Mouse (Mus musculus) right cerebral cortex, postnatal 4 days (tissue): ENCODE data around the gene Rab40c.
"Not testable (repeated sequence)": the region's sequence is repeated elsewhere in the genome, so short reads cannot be mapped to it uniquely, and the experiment has no call there.

Experiments used
- DNase-seq: peaks from one replicate; pipeline ENCODE4 v3.0.0-alpha.2; 2022

Gene Rab40c

DNA sequence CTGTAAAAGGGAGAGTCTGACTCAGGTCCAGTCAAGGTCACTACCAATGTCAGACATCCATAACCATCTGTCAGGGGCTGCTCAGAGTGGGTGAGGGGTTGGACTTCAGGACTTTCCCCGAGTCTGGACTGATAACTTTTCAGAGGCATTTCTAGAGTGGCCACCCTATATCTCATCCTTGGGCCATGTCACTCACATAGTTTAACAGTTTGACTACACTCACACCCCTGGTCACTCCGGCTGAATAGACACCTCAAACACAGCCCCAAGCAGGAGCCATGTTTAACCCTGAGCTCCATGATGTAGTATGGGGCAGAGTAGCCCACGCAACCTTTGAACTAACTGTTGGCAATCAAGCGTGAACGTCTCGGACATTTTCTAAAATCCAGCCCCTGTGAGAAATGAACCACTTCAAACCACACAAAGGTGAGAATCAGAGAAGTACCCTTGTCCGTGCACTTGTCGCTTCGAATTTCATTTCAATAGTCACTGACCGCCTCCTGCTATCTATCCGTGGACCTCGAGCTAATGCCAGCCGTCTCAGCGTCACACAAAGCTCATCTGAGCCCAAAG, 45.3 kb downstream of the Rab40c start:
- DNase-seq = no peak

DNA sequence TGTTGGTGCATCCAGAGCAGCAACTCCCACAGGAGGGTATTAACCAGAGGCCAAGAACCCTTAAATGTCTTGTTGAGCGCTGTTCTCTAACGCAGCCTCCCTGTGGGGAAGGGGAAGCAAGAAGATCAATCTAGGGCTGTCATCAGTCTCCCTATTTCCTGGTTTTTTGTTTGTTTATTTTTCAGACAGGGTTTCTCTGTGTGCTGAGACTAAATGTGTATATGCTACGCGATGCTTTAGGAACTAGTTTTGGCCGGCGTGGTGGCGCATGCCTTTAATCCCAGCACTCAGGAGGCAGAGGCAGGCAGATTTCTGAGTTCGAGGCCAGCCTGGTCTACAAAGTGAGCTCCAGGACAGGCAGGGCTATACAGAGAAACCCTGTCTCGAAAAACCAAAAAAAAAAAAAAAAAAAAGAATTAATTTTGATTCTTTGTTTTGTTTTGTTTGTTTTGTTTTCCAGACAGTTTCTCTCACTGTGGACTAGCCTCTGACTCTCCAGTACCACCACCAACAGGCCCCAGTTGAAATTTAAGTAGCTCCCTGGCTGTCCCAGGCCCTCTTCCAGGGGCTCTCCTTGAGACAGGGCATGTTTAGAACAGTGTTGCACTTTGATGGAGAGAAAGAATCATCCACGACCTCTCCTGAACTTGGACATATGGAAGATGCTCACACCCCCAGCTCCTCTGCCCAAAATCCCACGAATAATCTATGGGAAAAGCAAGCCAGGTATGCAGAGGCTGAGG, 46.0 kb downstream of the Rab40c start:
- DNase-seq = no peak

DNA sequence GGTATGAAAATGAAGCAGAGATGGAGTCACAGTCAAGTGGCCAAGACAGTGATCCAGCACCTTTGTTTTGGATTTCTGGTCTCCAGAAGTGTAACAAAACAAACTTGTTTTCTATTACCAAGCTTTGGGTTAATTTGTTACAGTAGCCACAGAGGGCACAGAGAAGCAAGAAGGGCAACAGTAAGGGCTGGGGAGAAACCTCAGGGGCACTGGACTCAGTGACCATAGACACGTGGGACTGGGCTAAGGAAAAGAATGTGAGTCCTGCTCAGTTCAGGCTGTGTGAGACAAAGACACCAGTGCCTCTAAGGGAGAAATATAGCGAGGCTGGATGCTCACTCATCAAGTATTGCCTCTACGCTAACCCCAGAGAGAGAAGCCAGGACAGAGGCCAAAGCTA, 46.9 kb downstream of the Rab40c start:
- no peak for DNase-seq

DNA sequence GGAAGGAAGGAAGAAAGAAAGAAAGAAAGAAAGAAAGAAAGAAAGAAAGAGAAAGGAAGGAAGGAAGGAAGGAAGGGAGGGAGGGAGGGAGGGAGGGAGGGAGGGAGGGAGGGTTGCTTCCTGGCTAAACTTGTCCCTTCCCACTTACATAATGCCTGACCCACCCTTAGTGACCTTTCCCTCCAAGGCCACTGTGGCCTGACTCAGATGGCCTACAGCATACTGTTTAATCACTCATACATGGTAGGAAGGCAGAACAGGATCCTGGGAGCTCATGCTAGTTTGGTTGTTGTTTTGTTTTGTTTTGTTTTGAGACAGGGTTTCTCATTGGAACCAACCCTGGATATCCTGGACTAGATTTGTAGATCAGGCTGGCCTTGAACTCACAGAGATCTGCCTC, 48.0 kb downstream of the Rab40c start:
- not testable (repeated sequence) for DNase-seq

DNA sequence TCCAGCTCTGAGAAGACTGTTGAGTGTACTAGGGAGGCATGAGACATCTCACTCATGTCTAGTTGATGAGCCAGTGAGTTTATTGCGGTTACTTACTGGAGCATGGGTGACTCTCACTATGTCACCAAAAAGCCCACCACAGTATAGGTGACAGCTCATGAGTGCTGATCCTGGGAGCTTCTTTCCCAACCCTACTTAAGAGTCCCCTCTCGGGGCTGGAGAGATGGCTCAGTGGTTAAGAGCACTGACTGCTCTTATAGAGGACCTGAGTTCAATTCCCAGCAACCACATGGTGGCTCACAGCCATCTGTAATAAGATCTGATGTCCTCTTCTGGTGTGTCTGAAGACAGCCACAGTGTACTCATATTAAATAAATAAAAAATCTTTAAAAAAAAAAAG, 49.6 kb downstream of the Rab40c start:
- no peak for DNase-seq

DNA sequence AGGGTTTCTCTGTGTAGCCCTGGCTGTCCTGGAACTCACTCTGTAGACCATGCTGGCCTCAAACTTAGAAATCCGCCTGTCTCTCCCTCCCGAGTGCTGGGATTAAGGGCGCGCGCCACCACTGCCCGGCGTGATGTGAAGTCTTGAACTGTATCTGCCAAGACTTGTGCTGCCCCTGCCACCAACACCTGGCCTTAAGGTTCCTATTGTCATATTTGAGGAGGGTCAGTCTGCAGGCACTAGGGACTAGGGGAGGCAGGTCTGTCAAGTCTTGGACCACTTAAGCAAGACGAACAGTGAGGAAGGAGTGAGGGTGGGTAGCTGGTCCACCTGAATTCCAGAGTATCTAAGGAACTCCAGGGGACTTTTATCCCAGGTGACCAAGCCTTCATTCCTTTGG, 50.0 kb downstream of the Rab40c start:
- DNase-seq = no peak

DNA sequence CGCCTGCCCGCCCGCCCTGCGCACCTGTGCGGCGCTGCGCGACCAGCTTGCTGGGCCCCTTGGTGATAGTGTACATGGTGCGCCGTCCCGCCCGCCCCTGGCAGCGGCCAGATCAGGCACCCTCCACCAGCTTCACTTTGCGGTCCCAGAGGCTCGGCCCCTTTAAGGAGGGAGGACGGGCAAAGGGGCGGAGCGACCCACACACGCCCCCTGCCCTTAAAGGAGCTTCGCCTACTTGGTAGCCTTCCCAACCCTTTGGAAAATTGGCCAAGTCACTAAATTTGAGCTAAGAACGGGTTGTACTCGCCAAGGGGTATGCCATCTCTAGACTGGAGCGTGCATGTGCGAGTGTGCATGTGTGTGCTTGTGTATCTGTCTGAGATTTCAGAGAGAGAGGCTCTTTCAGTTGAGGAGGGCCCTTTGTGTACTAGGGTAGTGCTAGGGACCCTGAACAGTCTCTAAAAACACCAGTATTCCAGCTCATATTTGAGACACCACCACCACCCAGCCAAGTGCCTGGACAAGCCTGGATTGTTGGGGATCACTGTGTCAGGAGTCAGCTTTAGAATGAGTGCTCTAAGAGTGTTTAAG, 50.8 kb downstream of the Rab40c start, which contains the start of gene Mcrip2:
Gene Mcrip2, minus strand, starts transcription at position 164 of the 591 bp plus-strand sequence.
- DNase-seq = peak; percentile 70

DNA sequence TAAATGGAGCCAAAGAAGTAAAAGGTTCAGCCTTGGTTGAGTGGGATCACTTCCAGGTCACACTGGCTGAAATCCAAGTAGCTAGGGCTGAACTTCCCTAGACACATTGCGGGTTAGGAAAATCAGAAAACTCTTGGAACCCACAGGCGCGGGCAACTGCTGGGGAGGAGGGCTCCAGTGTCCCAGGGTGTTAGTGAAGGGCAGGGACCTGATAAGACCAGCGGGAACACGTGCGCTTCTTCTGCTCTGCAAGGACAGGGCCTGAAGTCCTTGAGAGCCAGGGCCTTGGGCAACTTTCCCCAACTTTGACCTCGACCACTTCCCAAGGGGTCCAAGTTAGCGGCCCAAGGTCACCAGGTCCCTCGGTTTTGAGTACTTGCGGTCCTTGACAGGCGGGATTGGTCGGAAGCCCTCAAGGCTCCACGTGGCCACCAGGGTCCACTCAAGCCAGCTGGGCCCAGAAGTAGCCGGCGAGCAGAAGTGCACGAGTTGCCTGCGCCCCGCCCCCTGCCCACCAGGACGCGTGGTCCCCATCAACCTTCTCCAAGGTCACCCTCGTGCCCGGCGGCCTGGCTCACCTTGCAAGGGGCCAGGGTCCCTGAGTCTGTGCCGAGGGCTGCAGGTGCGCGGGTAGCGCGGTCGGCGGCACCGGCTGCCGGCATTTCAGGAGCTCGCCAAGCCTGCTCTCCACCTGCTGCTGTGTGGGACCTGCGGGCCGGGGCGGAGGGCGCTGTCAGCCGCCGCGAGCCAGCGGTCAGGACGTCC, 51.5 kb downstream of the Rab40c start:
- peak; percentile 44 for DNase-seq

DNA sequence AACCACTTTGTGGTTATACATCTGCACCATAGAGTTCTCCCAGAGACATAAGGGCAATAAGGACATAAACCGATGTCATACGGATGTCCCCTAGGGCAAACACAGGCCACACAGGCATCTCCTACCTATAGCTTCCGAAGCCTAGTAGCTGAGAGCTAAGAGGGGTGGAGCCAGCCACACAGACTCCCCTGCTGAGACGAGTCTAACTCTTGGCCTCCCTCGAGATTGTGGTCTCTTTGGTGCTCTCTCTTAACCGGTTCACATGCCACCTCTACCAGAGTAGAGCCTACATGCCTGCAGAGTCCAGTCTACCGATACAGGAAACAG, 52.1 kb downstream of the Rab40c start:
- DNase-seq = no peak

DNA sequence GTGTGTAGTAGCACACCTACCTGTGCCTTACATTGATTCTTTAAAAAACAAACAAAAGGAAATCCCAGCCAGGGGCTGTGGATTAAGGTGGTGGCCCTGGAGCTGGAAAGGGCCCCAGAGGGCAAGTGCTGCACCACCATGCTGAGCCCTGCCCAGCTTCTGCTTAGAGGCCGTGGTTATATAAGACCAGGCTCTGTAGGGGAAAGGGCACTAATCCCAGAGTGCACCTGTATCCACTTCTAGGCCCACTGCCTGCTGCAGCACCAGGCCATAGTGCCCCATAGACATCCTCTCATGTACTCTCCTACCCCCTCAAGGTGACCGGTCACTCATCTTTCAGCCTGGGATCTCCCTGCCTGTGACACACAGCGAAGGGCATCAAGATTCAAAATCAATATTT, 53.4 kb downstream of the Rab40c start:
- no peak for DNase-seq

DNA sequence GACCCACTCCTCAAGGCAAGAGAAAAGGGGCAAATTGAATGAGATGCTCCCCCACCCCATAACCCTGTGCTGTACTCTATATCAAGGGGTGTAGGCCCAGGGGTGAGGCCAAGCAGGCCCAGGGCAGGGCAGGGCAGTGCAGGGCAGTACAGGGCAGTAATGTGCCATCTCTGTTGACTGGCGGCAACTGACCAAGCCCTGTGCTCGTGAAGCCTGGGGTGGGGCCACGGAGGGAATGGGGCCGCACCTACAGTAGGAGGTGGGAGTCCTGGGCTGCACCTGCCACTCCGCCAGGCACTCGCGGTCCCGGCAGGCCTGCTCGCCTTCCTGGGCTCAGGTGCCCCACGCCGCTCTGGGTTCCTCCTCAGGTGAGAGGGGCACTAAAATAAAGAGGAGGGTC, 54.2 kb downstream of the Rab40c start:
- no peak for DNase-seq

DNA sequence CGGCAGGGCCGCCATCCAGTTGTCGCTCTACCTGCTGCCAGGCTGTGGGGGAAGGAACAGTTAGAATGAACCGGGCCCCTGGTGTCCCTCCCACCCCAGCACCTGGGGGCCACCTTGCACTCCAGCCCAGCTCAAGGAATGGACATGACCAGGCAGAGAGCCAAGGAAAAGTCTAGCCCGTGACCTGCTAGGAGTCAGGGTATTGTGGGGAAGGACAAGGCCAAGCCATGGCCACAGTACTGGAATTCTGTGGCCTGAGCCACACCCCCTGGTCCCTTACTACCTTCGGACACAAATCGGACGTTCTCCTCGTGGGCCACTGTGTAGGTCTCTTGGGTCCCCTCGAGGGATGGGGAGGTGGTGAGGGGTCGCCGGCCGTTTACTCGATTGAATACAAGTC, 55.2 kb downstream of the Rab40c start:
- DNase-seq = no peak

DNA sequence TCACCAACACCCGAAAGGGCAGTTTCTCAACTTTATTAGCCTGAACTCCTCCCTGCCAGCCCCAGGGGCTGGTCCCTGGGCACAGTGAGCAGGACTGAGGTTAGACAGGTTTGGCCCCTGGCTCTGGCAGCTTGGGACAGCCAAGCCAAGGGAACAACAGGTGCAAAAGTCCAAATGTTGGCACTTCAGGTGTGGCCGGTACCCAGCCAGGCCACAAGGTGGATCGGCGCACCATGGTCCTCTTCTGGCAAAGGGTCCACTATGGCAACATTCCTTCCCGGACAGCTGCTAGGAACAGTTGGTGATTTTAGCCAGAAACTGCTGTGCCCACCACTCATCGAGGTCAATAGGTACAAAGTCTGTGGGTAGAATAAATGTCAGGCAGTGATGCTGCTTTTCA, 55.8 kb downstream of the Rab40c start:
- no peak for DNase-seq

DNA sequence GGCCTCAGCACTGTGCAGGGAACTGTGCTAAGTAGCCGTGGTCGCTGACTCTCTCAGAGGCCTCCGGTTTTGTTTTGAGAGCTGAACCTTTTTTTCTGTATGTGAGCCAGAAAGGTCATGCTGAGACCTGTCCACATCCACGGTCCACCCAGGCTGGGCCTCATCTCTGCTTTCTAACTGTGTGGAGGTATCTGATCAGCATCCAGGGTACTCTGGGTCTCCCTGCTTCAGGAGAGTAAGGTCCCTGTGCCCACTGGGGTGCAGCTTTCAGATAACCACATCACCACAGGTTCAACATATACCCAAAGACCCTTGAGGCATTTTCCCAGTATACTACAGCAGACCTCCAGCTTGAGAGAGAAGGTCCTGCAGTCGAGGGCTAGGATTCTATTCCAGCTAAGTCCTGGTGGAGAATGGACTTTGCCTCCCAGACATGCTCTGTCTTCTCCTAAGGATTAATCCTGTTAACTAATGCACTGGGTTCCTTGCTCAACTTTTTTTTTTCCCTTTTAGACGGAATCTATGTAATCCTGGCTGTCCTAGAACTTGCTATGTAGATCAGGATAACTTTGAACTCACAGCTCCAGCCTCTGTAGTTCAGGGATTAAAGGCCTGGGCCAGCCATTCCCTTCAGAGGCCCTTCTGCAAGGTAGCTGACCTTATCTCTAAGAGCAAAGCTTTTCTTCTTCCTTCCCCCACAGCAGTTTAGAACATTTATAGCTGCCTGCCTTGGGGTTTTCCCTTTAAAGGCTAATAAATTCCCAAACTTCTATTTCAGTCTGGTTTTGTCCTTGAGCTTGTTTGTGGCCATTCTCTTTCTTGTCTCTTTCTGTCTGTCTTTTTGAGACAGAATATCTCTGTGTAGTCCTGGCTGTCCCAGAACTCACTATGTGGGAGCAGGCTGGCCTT, 57.6 kb downstream of the Rab40c start:
- DNase-seq = no peak

DNA sequence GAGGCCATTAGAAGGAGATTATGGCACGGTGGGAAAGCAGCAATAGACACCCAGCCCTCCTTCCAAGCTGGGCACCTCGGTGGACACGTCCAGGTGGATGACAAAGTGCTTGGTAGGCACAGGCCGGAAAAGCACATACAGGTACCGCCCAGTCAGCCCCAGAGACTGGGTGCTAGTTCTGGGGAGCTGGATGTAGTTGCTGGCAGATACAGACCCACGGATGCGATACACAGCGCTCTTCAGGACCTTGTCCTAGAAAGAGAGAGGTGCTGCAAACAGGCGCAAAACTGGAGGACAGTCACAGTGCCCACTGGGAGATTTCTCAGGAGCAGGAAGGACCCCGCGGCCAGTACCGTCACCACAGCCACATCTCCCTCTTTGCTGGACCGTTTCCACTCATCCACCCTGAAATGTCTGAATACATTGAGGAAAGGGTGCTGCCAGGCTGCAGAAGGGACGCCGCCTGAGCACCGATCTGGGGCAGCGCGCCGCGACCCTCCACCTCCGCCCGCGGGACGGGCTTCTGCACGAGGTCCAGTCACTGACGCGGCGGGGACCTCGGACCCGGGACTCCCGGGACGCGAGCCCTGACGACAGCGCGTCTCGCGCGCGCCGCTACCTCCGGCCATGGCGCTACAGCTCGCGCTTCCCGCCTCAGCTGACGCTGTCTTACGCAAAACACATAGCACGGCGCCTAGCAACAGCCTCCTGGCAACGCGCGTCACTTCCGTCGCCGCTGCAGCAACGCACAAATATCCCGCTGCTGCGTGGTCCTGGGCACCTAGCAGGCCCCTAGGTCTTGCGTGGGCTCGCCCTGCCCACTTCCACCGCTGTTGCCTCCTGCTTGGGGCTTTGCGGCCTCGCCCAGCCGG, 58.5 kb downstream of the Rab40c start, which contains the start of gene Wdr90:
Gene Wdr90, minus strand, starts transcription at position 670 of the 872 bp plus-strand sequence.
- DNase-seq = peak; percentile 87

DNA sequence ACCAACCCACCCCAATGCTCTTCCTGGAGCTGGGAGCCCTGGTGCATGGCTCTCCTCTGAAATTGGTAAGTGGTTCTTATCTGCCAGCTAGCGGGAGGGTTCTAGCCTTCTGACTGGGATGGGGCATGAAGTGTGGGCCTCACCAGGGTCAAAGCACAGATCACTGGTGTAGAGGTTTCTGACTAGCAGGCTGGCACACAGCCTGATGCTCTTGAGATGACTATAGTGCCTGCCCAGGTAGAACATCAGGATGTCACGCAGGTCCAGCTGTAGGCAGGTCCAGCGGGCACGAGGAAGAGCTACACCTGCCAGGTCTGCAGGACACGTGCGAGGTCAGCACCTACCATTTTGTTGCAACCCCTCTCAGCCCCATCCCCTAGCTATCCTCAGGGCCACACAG, 59.3 kb downstream of the Rab40c start:
- no peak for DNase-seq

DNA sequence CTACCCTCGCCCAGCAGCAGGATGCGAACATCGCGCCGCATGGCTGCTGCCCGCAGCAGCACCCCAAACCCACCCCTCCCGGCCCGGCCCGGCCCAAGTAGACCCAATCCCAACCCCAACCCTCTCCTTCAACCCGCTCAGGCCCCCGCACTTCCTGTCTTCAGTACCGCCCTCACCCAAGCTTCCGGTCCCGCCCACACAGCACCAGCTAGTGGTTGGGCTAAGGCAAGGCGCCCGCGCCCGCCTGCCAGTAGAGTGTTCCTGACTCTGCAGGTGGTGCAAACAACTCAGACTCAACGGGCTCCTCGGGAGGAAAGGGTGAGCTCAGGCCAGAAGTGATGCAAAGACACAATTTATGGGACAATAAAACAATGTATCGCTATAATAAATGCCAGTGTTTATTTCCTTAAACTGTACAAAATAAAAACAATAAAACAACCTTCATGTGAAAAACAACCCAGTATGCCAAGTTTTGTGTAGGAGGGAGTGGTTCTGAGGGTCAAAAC, 75.1 kb downstream of the Rab40c start, which contains the start of gene Rhot2:
Gene Rhot2, minus strand, starts transcription at position 456 of the 506 bp plus-strand sequence.
- peak; percentile 91 for DNase-seq

DNA sequence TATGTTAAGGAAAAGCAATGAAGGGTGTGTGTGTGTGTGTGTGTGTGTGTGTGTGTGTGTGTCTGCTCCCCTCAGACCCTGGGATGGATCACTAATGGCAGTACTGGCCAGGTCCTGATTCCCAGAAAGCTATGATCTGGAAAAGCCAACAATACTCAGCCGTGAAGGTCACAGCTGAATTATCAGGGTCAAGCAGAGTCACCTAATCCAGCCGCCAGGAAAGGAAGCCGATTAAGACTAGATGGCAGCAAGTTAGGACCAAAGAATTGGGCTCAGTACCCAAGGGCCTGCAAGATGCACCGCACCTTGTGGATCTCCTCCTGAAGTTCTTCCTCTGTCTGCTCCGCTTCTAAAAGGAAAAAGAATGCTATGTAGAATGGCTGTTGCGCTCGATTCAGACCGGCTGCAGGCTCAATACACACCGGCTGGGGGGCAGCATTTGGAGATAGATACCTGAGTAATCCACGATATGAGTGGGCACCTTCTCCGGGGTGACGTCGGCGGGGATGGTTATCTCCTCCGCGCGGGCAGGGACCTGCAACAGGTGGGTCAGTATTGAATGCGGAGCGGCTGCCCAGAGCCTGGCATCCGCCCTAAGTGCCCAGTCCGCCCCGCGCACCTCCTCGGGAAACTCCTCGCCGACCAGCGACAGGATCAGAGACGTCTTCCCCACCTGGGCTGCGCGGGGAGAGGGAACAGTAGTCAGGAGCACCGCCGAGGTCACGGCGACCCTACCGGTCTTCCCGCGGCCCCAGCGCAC, 75.7 kb downstream of the Rab40c start:
- DNase-seq = no peak

DNA sequence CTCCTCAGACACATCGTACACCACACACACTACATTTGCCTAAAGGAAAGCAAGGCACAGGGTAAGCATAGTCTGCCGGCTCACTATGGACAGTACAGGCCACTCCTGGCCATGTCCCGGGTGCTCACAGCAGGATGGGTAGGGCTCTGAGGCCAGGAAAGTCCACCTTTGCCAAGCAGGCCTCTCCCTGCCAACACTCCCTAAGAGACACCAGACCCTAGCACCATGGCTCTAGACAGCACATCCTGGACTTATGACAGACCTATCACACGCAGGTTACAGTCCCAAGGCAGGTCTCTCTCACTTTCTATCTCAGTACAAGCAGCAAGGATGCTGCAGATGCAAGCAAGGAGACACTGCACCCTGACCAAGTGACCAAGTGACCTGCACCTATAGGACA, 76.4 kb downstream of the Rab40c start:
- no peak for DNase-seq

DNA sequence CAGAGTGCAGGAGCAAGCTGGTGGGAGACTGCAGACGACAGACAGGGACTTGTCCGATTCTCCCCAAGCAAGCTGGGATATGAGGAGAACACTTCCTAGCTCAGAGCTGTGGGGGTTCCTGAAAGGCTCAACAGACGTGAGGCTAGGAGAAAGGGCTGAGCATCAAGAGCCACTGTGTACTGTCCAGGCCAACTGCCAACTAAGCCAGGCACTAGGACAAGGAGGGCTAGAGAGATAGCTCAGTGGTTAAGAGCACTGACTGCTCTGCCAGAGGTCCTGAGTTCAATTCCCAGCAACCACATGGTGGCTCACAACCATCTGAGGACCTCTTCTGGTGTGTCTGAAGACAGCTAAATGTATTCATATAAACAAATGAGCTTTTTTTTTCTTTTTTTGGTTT, 77.0 kb downstream of the Rab40c start:
- DNase-seq = no peak
